9 mouse cellular contexts compared by ENCODE assay signal in the genomic region with DNA sequence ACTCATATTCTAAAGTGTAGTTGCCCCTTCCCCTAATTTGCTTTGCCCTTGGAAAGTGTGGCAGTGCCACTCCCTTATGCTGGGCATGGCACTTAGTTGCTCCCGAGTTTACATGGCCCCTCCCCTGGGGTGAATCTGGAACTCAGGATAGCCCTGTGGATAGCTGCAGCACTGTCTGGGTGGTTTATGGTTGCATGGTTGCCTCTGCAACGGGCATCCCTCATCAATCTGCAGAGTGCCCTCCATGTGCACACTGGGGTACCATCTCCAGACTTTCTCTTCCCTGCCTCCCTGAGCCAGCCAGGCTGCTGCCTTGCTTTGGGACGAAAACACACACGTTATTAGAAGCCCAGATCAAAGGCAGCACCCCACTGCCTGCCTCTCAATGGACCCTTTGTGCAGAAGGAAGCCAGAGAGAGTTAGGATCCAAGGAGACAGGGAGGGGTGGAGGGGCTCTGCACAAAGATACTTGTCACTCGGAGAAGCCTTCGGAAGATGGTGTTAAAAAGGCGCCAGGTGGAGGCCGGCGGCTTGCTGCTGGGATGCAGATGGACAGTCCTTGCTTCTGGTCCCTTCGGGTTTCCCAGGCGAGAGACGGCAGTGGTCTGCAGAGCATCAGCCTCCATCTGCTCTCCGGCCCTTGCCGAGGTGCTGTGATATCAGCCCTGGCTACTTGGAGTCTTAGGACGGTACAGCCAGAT. TPM values are rescaled to one million over a fixed set of nuclear protein-coding genes. Genes with fewer than 3 reads are reported as not detected.
DNase-seq lines count a peak whose midpoint lies in the region; ATAC-seq and TF ChIP-seq lines count a peak whose summit lies in the region.
"Had no signal": no experiment of that assay in that cellular context is flagged by ENCODE, and none has a peak within 500 bp of the region (broad histone marks: within the 10 kb centered on the region; RNA-seq: fewer than 3 reads in every experiment).

No protein-coding gene starts in this region.

- no peak for TF ChIP-seq EP300 in lung, postnatal 0 days (IDR thresholded peaks at IDR 0.05)

- H3K36me3 ChIP-seq in embryonic facial prominence, embryonic 10.5 days (replicated peaks): no peaks in the 10 kb centered on the region
- H3K36me3 ChIP-seq in hindbrain, embryonic 15.5 days: no peaks in the 10 kb centered on the region
- H3K36me3 ChIP-seq in lung, postnatal 0 days (ENCODE audit: insufficient read depth, low read length): no peaks in the 10 kb centered on the region
- H3K36me3 ChIP-seq: heart, embryonic 13.5 days had no signal

- TF ChIP-seq CTCF in lung, postnatal 0 days (IDR thresholded peaks at IDR 0.05): no peak

- H3K4me1 ChIP-seq in embryonic facial prominence, embryonic 10.5 days: peaks cover 19% of the 10 kb centered on the region
- H3K4me1 ChIP-seq in hindbrain, embryonic 15.5 days (replicated peaks): peaks cover 11% of the 10 kb centered on the region
- H3K4me1 ChIP-seq in lung, postnatal 0 days (ENCODE audit: insufficient read depth, low read depth, low read length): no peaks in the 10 kb centered on the region

- H3K4me3 ChIP-seq in embryonic facial prominence, embryonic 10.5 days: peak overlapping the region; percentile 14; the same call in 1 of the 2 replicates
- H3K4me3 ChIP-seq in hindbrain, embryonic 15.5 days: no peak overlapping the region
- H3K4me3 ChIP-seq in lung, postnatal 0 days (ENCODE audit: low read depth, low read length): no peak overlapping the region
- H3K4me3 ChIP-seq: heart, embryonic 13.5 days had no signal

- H3K4me2 ChIP-seq in hindbrain, embryonic 15.5 days: peak overlapping the region; percentile 10
- no peak overlapping the region for H3K4me2 ChIP-seq in lung, postnatal 0 days (replicated peaks; ENCODE audit: low read depth, low read length)
- H3K4me2 ChIP-seq: heart, embryonic 13.5 days had no signal

- H3K9ac ChIP-seq in hindbrain, embryonic 15.5 days: 0 out of 2 replicates have a peak overlapping the region, but pooled peaks have one; percentile 9
- H3K9ac ChIP-seq in lung, postnatal 0 days (replicated peaks; ENCODE audit: low read depth): no peak overlapping the region
- H3K9ac ChIP-seq: heart, embryonic 13.5 days had no signal

- no peaks in the 10 kb centered on the region for H3K9me3 ChIP-seq in embryonic facial prominence, embryonic 10.5 days
- no peaks in the 10 kb centered on the region for H3K9me3 ChIP-seq in hindbrain, embryonic 15.5 days
- H3K9me3 ChIP-seq in lung, postnatal 0 days (ENCODE audit: low read length): no peaks in the 10 kb centered on the region

- 5% methylated on average over 15 of the region's 15 CpGs for WGBS in embryonic facial prominence, embryonic 10.5 days
- WGBS in hindbrain, embryonic 15.5 days: 2% methylated on average over 15 of the region's 15 CpGs
- 6% methylated on average over 15 of the region's 15 CpGs for WGBS in lung, postnatal 0 days

- peak; percentile 14 to 22 for DNase-seq in layer of hippocampus, adult 8-10 months (ENCODE audit: low spot score in 2 of 2)
- no peak for DNase-seq in layer of hippocampus, adult 9-10 months (ENCODE audit: low spot score)
- DNase-seq in embryonic facial prominence, embryonic 10.5 days (ENCODE audit: low spot score): peak; percentile 38
- DNase-seq in retina, embryonic 14.5 days (ENCODE audit: low spot score): peak; percentile 39
- no peak for DNase-seq in c-Kit-positive CD71-positive TER-119-positive erythroid progenitor cells, embryonic 14.5 days (ENCODE audit: low spot score)
- DNase-seq in lung, postnatal 0 days (ENCODE audit: low spot score): no peak
- no peak for DNase-seq in urinary bladder, postnatal 25 days (ENCODE audit: low spot score)

- peaks cover 54% of the 10 kb centered on the region for H3K27me3 ChIP-seq in embryonic facial prominence, embryonic 10.5 days (replicated peaks; ENCODE audit: low read depth, poor library complexity, severe bottlenecking)
- H3K27me3 ChIP-seq in hindbrain, embryonic 15.5 days: no peaks in the 10 kb centered on the region; the same call in 1 of the 2 replicates
- no peaks in the 10 kb centered on the region for H3K27me3 ChIP-seq in lung, postnatal 0 days (replicated peaks; ENCODE audit: insufficient read depth, low read length)

- H3K27ac ChIP-seq in embryonic facial prominence, embryonic 10.5 days (replicated peaks): peak overlapping the region; percentile 31; the same call in 1 of the 2 replicates
- peak overlapping the region; percentile 43 for H3K27ac ChIP-seq in hindbrain, embryonic 15.5 days (replicated peaks)
- no peak overlapping the region for H3K27ac ChIP-seq in lung, postnatal 0 days (ENCODE audit: low read length)
- H3K27ac ChIP-seq: heart, embryonic 13.5 days had no signal

- ATAC-seq in hindbrain, embryonic 15.5 days (ENCODE audit: low FRiP score, low read depth): peak; percentile 87
- ATAC-seq in lung, postnatal 0 days: no peak

RNA-seq across cellular contexts. Expression of a gene that starts 8.9 kb away (rescaled TPM):
- 10 to 100 TPM in 2 of 4 experiments, 1 to 10 TPM in 2; 8.1 to 11.3 (median 9.2) TPM for total RNA-seq in layer of hippocampus, adult 8-10 months (2022)
- 43.5 and 49.7 TPM in 2 replicates for polyA plus RNA-seq in embryonic facial prominence, embryonic 10.5 days (2016; fragmentation: Nextera tagmentation; extraction: Ambion mirVana)
- 55.5 and 67.4 TPM in 2 replicates for polyA plus RNA-seq in hindbrain, embryonic 15.5 days (2015; fragmentation: Nextera tagmentation; extraction: Ambion mirVana)
- 113 and 123 TPM in 2 replicates for polyA plus RNA-seq in lung, postnatal 0 days (2015; fragmentation: Nextera tagmentation; extraction: Ambion mirVana)

Comparison
In these comparisons a context has a peak if more than half of its experiments do, and no peak if none do; other contexts are left out.
1. DNase-seq: peak in layer of hippocampus, adult 8-10 months (2 of 2), embryonic facial prominence, embryonic 10.5 days (single experiment) and retina, embryonic 14.5 days (single experiment); none in layer of hippocampus, adult 9-10 months (single experiment), c-Kit-positive CD71-positive TER-119-positive erythroid progenitor cells, embryonic 14.5 days (single experiment), lung, postnatal 0 days (single experiment) and urinary bladder, postnatal 25 days (single experiment).